Mouse (Mus musculus) liver, embryonic 15.5 days (tissue): ENCODE measurements at regions not wholly inside any gene's neighbourhood (a gene's known extent, or its start where the extent isn't known, plus 50 kb on each side); places are given as distances from the start of the nearest gene placed in this dataset.

ENCODE experiments used
- ATAC-seq: fragments of 200-750 bp; cut with Nextera tagmentation; 2 replicates; pipeline ENCODE4 v1.8.0; 2017; ENCODE audit warnings: moderate number of reproducible peaks, mild to moderate bottlenecking, moderate library complexity; ENCODE audit not compliant: insufficient read depth
- H3K27ac ChIP-seq: fragments of 300-500 bp; sonication (generic); replicated peaks from 2 replicates; pipeline ENCODE4 v1.5.1; 2015; ENCODE audit warnings: mild to moderate bottlenecking, inconsistent platforms
- H3K27me3 ChIP-seq: fragments of 300-500 bp; sonication (generic); 2 replicates; pipeline ENCODE4 v1.6.1; 2015; ENCODE audit warnings: mild to moderate bottlenecking, inconsistent platforms
- H3K36me3 ChIP-seq: fragments of 300-500 bp; sonication (generic); replicated peaks from 2 replicates; pipeline ENCODE4 v1.6.1; 2015; ENCODE audit warnings: moderate library complexity, mild to moderate bottlenecking, inconsistent platforms
- H3K4me1 ChIP-seq: fragments of 300-500 bp; sonication (generic); replicated peaks from 2 replicates; pipeline ENCODE4 v1.6.1; 2015; ENCODE audit warnings: inconsistent platforms
- H3K4me2 ChIP-seq: fragments of 300-500 bp; sonication (generic); 2 replicates; pipeline ENCODE4 v1.6.1; 2015; ENCODE audit warnings: moderate library complexity, mild to moderate bottlenecking, inconsistent platforms
- H3K4me3 ChIP-seq: fragments of 300-500 bp; sonication (generic); replicated peaks from 2 replicates; pipeline ENCODE4 v1.5.1; 2015; ENCODE audit warnings: mild to moderate bottlenecking, inconsistent platforms
- H3K9ac ChIP-seq: fragments of 300-500 bp; sonication (generic); 2 replicates; pipeline ENCODE4 v1.6.1; 2015; ENCODE audit warnings: moderate library complexity, mild to moderate bottlenecking, inconsistent platforms
- H3K9me3 ChIP-seq: fragments of 300-500 bp; sonication (generic); replicated peaks from 2 replicates; pipeline ENCODE4 v1.6.1; 2016; ENCODE audit warnings: inconsistent platforms
- WGBS: fragments of 180-500 bp; shearing (Covaris S2); methylation state at CpG from one replicate; pipeline ENCODE4 v1.1.7; 2015; ENCODE audit warnings: mixed read lengths; ENCODE audit not compliant: insufficient replicate concordance; 5-methylcytosine and 5-hydroxymethylcytosine counted together

DNA sequence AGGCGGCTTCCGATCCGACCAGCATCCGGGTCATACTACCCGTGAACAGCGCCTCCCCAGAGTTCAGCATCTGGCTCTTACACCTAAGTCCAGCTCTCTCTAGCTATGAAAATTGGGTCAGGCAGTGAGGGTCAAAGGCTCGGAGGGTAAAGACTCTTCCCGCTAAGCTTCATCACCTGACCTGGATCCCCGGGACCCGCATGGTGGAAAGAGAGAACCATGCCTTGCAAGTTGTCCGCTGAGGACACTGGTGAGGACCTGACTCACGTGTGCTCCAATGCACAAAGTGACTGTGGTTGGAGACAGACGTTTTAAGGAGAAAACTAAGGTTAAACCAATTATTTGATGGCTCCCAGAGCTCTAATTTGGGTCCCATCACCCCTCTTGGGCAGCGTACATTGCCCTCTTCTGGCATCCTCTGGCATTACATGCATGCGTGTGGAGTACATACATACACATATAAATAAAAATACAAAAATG, 74.6 kb upstream of the Sall4 start:
- 5% methylated on average over 15 of the region's 15 CpGs for WGBS

DNA sequence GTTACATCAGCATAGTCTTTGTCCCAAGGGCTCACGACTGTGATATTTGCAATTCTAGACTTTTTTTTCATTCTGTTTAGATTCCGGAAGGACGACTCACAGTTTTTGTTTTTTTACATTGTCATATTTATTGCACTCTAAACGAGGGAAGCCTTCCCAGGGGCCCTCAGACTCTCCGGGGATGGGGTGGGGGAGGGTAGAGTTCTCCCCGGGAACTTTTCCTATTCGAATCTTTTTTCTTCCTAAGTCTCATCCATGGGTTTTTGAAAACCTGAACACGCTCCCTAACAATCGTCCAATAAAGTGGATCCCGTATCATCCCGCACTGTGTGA, 73.9 kb upstream of the Sall4 start:
- Histone ChIP-seq H3K4me2 (peak overlapping the region; percentile 42), H3K27ac (no peak overlapping the region), H3K9ac (no peak overlapping the region), H3K27me3 (peaks cover 77% of the 10 kb centered on the region), H3K4me3 (no peak overlapping the region), H3K36me3 (no peaks in the 10 kb centered on the region), H3K4me1 (peaks cover 16% of the 10 kb centered on the region), H3K9me3 (no peaks in the 10 kb centered on the region)
- WGBS: 3% methylated on average over 11 of the region's 11 CpGs
- ATAC-seq: no peak

More for the DNA sequence above, 74.6 kb upstream of the Sall4 start:
- ATAC-seq: no peak
- H3K9me3 ChIP-seq: no peaks in the 10 kb centered on the region
- H3K9ac ChIP-seq: no peak overlapping the region
- no peak overlapping the region for H3K27ac ChIP-seq
- H3K4me2 ChIP-seq: peak overlapping the region; percentile 42
- H3K4me3 ChIP-seq: no peak overlapping the region
- H3K27me3 ChIP-seq: peaks cover 77% of the 10 kb centered on the region
- H3K36me3 ChIP-seq: no peaks in the 10 kb centered on the region
- peaks cover 16% of the 10 kb centered on the region for H3K4me1 ChIP-seq

GRCm38 (mm10) chr2:168840853-168841712, 73.3 kb upstream of the Sall4 start:
- Histone ChIP-seq H3K4me1 (peaks cover 16% of the 10 kb centered on the region), H3K9ac (no peak overlapping the region), H3K4me3 (no peak overlapping the region), H3K9me3 (no peaks in the 10 kb centered on the region), H3K36me3 (no peaks in the 10 kb centered on the region), H3K4me2 (peak overlapping the region; percentile 42), H3K27ac (no peak overlapping the region), H3K27me3 (peaks cover 77% of the 10 kb centered on the region)
- 3% methylated on average over 19 of the region's 19 CpGs for WGBS
- no peak for ATAC-seq

- no peaks in the 10 kb centered on the region for H3K9me3 ChIP-seq
- no peak for ATAC-seq
- H3K9ac ChIP-seq: no peak overlapping the region
- WGBS: 1% methylated on average over 24 of the region's 24 CpGs
- H3K36me3 ChIP-seq: no peaks in the 10 kb centered on the region
- H3K27ac ChIP-seq: no peak overlapping the region
- H3K4me2 ChIP-seq: peak overlapping the region; percentile 54
- peaks cover 16% of the 10 kb centered on the region for H3K4me1 ChIP-seq
- H3K4me3 ChIP-seq: peak overlapping the region; percentile 32
- H3K27me3 ChIP-seq: peaks cover 73% of the 10 kb centered on the region
Observed at GRCm38 (mm10) chr2:168839811-168840655, 72.3 kb upstream of the Sall4 start.

- H3K4me2 ChIP-seq: peak overlapping the region; percentile 20; the same call in 1 of the 2 replicates
- no peak overlapping the region for H3K27ac ChIP-seq
- no peak overlapping the region for H3K9ac ChIP-seq
- peaks cover 16% of the 10 kb centered on the region for H3K4me1 ChIP-seq
- H3K9me3 ChIP-seq: no peaks in the 10 kb centered on the region
- H3K36me3 ChIP-seq: no peaks in the 10 kb centered on the region
- peaks cover 66% of the 10 kb centered on the region for H3K27me3 ChIP-seq
- 5% methylated on average over 6 of the region's 6 CpGs for WGBS
- ATAC-seq: no peak
- no peak overlapping the region for H3K4me3 ChIP-seq
Observed at GRCm38 (mm10) chr2:168839221-168839620, 71.5 kb upstream of the Sall4 start.

GRCm38 (mm10) chr2:168838681-168839080, 70.9 kb upstream of the Sall4 start:
- Histone ChIP-seq H3K36me3 (no peaks in the 10 kb centered on the region), H3K27me3 (peaks cover 61% of the 10 kb centered on the region), H3K9ac (no peak overlapping the region), H3K4me1 (peaks cover 16% of the 10 kb centered on the region), H3K27ac (no peak overlapping the region), H3K9me3 (no peaks in the 10 kb centered on the region), H3K4me3 (no peak overlapping the region), H3K4me2 (peak overlapping the region; percentile 20)
- 9% methylated on average over 12 of the region's 12 CpGs for WGBS
- no peak for ATAC-seq

- Histone ChIP-seq H3K9me3 (no peaks in the 10 kb centered on the region), H3K36me3 (no peaks in the 10 kb centered on the region), H3K9ac (no peak overlapping the region), H3K4me1 (peaks cover 16% of the 10 kb centered on the region), H3K27me3 (peaks cover 57% of the 10 kb centered on the region), H3K4me2 (no peak overlapping the region), H3K4me3 (no peak overlapping the region), H3K27ac (no peak overlapping the region)
- 36% methylated on average over 5 of the region's 5 CpGs for WGBS
- ATAC-seq: no peak
Observed at GRCm38 (mm10) chr2:168837951-168838570, 70.3 kb upstream of the Sall4 start.

DNA sequence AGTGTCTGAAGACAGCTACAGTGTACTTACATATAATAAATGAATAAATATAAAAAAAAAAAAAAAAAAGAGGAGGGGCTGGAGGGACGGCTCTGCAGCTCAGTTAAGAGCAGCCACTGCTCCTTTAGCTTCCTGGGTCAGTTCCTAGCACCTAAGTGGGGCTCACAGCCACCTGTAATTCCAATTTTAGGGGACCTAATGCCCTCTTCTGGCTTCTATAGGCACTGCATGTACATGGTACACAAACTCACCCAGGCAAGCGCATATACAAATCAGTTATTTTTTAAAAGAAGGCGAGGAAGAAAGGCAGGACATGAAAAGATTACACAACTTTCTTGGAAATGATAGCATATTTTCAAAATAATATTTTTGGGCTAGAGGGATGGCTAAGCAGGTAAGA, 67.0 kb upstream of the Sall4 start:
- no peak overlapping the region for H3K9ac ChIP-seq
- peaks cover 31% of the 10 kb centered on the region for H3K27me3 ChIP-seq
- WGBS: 63% methylated on average over 3 of the region's 3 CpGs
- H3K27ac ChIP-seq: no peak overlapping the region
- H3K4me1 ChIP-seq: peaks cover 8% of the 10 kb centered on the region
- no peak for ATAC-seq
- H3K9me3 ChIP-seq: no peaks in the 10 kb centered on the region
- H3K4me3 ChIP-seq: no peak overlapping the region
- H3K36me3 ChIP-seq: no peaks in the 10 kb centered on the region
- no peak overlapping the region for H3K4me2 ChIP-seq

GRCm38 (mm10) chr2:168831740-168832139, 64.0 kb upstream of the Sall4 start:
- no peak overlapping the region for H3K9ac ChIP-seq

GRCm38 (mm10) chr2:168820648-168821047, 52.9 kb upstream of the Sall4 start:
- Histone ChIP-seq H3K27me3 (0 out of 2 replicates have a peak, but pooled peaks cover 5% of the 10 kb centered on the region), H3K4me1 (no peaks in the 10 kb centered on the region), H3K4me3 (no peak overlapping the region), H3K4me2 (no peak overlapping the region), H3K27ac (no peak overlapping the region), H3K36me3 (no peaks in the 10 kb centered on the region), H3K9me3 (no peaks in the 10 kb centered on the region), H3K9ac (no peak overlapping the region)
- no peak for ATAC-seq
- WGBS: 44% methylated on average over 10 of the region's 10 CpGs

More at GRCm38 (mm10) chr2:168831740-168832139, 64.0 kb upstream of the Sall4 start:
- H3K4me3 ChIP-seq: no peak overlapping the region
- H3K4me1 ChIP-seq: no peaks in the 10 kb centered on the region
- no peaks in the 10 kb centered on the region for H3K9me3 ChIP-seq
- no peak overlapping the region for H3K27ac ChIP-seq
- no peak overlapping the region for H3K4me2 ChIP-seq
- WGBS: 35% methylated on average over 14 of the region's 14 CpGs
- ATAC-seq: no peak
- H3K36me3 ChIP-seq: no peaks in the 10 kb centered on the region
- H3K27me3 ChIP-seq: peaks cover 7% of the 10 kb centered on the region; the same call in 1 of the 2 replicates
